Mouse (Mus musculus): Measurements from ENCODE around the gene Inhbe. TPM values are rescaled to one million over a fixed set of nuclear protein-coding genes. Genes with fewer than 3 reads are reported as not detected.

The Inhbe gene
- total RNA-seq, 2 experiments from 2014 or later: not detected

DNA sequence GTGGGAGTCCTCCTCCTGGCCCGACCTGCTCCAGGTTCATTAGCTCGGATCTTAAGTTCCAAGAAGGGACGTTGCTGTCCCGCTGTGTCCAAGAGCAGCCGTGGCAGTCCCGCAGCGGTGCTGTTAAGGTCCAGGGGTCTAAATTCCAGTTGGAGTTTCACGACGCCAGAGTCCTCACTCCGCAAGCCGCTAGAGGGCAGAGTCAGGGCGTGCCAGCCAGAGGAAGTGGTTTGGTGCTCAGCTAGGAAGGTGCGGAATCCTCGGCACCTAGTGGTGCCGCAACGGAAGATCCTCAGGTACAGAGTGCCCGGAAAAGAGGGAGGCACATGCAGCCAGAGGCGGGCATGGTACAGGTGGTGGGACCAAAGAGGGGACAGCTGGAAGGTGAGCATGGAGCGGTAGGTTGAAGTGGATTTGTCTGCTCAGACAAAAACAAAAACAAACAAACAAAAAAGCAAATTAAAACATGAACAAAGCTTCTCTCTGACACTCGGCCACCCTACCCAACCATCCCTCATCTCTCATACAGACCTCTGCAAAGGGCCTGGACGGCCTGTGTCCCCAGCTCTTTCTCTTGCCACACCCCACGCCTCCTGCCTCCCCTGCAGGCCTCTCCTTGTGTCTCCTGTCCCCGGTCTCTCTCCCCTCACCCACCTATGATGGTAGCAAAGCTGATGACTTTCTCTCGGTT, 3.5 kb downstream of the Inhbe start:
- intact Hi-C loops (cut with DNase I; ENCODE audit: low total_unique reads): loop anchor here (10.0 kb wide), 1 partner anchor 114 kb away; no protein-coding TSS in a partner anchor
- DNase-seq: peak; percentile 63

DNA sequence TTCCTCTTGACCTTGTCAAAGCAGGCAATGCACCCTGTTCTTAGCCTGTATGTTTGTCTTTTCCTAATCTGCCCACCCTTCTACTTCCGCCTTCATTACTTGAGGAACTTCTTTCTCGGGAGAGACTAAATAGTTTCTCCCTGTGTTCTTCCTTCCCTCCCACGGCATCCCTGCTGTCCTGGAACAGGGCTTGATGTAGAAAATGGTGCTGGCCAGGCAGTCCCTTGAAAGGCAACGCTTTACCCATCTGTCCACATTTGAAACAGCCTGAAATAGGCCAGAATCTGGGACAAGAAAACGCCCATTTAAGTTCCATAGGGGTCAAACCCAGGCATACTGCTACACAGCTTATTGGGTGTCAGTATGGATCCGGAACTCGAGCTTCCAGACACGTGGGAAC, 4.4 kb downstream of the Inhbe start:
- intact Hi-C loops (cut with DNase I; ENCODE audit: low total_unique reads): loop anchor here (10.0 kb wide), 1 partner anchor 115 kb away; no protein-coding TSS in a partner anchor

DNA sequence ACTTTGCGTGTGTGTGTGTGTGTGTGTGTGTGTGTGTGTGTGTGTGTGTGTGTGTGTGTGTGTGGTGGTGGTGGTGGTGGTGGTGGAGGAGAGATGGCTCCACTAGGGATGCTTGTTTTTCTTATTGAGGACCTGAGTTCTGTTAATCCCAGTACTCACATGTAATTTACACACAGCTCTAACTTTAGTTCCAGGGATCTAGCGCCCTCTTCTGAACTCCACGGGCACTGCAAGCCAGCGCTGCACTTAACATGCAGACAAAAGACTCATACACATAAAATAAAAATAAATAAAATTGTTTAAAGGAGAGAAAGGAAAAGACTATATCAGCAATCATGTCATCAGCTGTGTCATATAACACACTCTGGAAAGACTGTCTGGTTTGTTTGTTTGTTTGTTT, 5.3 kb downstream of the Inhbe start:
- no peak for DNase-seq

More for the DNA sequence above, 4.4 kb downstream of the Inhbe start:
- no peak for DNase-seq

DNA sequence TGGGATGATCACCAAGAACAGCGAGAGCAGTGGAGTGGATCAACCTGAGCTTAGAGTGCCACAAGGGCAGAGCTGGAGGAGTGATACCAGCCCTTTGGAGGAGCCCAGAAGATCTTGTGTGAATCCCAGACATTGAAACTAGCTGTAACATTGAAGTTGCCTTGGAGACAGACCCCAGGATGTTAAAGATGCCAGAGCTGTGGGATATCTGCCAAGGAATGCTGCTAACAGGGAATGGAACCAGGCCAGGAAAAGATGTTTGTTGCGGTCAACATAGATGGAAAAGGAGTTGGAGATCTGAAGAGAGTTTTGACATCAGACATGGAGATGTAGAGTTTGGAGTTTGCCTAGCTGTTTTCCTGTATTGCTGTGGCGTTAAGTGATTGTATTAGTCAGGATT, 8.0 kb downstream of the Inhbe start:
- intact Hi-C loops (cut with DNase I; ENCODE audit: low total_unique reads): no loop called here
- no peak for DNase-seq

More for the DNA sequence above, 5.3 kb downstream of the Inhbe start:
- intact Hi-C loops (cut with DNase I; ENCODE audit: low total_unique reads): no loop called here

DNA sequence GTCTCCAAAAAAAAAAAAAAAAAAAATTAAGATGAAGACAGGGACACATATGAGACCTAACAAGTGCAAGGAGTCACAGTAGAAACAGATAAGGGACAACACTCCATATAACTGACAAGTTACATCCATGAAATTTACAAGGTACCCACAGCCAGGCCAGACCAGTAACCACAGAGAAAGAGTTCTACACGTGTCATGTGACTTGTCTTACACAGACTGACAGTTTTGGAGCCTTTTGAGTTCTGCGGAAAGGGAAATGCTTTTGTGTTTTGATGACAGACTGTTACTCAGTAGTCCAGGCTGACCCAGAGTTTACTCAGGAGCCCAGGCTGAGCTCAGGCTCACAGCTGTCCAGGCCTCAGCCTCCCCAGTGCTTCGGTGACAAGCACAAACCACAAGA, 11.2 kb downstream of the Inhbe start:
- DNase-seq: no peak
- intact Hi-C loops (cut with DNase I; ENCODE audit: low total_unique reads): no loop called here

DNA sequence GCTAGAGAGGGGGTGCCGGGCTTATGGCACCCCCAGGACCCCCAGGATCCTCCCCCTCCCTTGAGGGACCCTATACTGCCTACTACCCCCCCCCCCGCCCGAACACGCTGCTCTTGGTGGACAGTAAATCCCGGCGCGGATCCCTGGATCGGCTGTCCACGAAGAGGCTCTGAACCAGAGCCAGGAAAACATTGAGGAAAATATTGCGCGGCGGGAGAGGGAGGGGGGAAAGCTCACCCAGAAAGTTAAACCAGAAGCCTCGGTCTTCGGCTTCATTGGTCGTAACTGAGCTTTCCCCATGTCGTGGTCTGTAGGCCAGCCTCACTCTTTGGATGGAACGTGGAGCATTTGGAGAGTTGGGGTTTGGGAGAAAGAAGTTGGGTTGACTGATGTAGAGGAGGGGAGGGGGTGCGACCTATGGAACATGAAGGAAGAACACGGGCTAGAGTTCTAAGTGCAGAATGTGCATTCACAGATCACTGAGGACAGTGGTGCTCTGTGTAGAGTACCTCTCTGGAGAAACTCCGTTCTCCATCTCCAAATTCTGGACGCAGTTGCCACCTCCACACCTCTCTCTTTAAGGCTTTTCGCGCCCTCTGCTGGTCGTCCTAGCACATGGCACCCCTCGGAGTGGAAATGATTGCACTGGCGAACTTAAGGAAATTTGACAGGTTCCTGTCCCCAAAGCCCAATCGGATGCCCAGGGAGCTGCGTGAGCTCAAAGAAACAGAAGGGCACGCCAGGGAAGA, 12.1 kb downstream of the Inhbe start, which contains the start of gene Gli1:
Gene Gli1, minus strand, starts transcription at position 84 of the 749 bp plus-strand sequence.
- intact Hi-C loops (cut with DNase I; ENCODE audit: low total_unique reads): no loop called here
- peak; percentile 86 for DNase-seq

DNA sequence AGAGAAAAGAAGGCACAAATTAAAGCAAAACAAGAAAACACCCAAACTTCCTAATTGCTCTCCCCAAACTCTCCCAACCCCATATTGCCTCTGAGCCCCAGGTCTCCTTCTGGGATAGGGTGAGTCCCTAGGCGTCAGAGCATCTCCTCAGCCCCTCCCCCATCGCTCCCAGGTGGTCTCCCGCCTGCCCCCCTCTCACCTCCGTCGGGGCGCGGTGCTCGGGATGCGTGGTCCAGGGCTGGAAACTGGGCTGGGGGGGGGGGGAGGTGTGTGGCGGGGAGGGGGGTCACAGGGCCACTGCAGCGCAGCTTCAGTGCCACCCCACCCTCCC, 12.9 kb downstream of the Inhbe start:
- intact Hi-C loops (cut with DNase I; ENCODE audit: low total_unique reads): no loop called here
- no peak for DNase-seq

DNA sequence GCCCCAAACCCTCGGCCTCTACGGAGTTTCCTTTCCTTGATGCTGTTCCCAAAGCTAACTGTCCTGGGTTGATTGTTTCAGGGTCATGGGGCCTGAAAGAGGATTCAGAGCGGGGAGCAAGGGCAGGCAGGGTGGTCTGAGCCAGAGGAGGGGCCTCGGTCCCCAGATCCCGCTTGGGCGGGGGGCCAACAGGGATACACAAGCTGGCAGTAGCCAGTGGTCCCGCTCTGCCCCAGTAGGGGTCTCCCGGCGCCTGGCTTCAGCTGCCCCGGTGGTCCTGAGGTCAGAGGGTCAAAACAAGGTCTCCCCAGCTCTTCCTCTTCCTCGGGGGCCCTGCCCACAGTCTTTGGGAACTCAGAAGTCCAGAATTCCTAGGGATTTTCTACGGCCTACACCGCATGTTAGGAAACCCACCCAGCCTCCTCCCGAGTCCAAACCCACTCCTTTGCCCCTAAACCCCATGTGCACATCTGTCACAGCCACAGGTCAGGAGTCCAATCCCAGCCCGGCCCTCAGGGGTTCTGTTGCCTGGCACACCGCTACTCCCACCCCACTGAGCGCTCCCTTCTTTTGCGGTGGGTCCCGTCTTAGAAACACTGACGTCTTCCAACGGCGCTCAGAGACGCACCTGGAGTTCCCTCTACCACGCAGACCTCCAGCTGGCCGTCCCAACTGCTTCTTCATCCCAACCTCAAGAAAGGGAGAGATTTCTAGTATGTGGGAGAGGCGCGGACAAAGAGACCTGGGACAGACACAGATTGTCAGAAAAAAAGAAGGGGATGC, 13.4 kb downstream of the Inhbe start:
- DNase-seq: no peak
- intact Hi-C loops (cut with DNase I; ENCODE audit: low total_unique reads): no loop called here

DNA sequence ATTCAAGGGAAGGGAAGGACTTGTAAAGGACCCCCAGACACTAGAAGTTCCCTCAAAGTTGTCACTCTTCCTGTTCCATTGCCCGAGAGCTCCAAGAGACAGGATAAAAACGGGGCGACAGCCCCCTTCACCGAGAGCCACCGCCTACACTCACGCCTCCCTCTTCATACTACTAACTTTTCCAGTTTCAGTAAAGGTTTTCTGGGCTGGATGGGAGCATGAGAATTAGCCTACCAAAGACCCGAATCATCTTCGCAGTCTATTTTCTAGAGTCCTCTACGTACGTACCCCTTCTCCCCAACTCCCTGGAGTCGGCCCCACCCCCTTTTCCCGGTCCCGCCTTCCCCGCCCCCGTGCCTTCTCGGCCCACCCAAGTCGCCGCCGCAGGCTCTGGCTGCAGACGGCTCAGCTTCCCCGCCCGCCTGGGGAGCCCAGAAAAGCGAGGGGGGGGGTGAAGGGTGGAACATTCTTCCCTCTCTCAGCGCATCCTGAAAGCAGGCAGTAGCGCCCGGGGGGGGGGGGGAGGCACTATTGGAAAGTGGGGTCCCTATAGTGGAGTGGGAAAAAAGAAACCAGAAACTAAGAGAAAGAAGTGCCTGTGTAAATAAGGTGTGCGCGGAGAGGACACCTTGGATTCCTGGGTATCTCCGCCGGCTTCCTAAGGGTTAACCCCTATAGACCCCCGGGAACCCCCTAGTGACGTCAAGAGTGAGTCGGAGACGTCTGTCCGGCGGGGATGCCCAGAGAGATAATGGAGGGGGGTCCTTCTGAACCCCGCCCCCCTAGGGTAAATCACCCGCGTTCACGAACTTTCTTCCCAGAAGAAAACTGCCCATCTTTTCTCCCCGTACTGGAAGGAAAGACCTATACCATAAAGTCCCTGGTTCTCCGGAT, 14.3 kb downstream of the Inhbe start:
- intact Hi-C loops (cut with DNase I; ENCODE audit: low total_unique reads): no loop called here
- DNase-seq: peak; percentile 78

DNA sequence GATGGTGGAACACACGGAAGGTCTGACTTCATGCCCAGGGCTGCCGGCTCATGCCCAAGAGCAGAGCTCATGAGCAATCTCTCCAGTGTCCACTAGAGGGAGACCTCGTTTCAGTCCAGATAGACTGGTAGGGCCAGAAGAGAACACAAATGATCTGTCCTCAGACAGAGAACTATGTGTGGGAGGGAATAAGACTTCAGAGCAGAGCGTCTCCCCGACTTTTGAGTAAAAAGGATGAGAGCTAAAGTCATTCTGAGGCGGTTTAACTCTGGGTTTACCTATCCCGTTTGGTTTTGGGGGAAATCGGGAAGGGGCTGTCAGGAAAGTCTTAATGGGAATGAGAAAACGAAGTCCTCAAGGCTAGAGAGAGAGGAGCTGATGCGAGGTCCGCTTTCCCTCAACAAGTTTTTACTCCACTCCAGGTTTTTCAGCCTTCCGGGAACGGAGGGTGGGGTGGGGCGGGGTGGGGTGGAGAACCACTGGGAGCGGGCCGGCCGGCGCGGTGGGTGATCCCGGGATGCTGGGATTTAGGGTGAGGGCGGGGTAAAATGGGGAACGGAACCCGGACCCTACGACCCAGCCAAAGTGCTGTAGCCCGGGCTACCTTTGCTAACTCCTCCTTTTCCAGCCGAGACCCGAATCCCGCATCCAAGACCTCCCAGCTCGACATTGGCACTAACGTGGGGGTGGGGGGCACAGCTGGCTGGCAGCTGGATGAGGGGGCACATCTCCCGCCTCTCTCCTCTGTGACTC, 15.1 kb downstream of the Inhbe start:
- peak; percentile 84 for DNase-seq
- intact Hi-C loops (cut with DNase I; ENCODE audit: low total_unique reads): no loop called here

DNA sequence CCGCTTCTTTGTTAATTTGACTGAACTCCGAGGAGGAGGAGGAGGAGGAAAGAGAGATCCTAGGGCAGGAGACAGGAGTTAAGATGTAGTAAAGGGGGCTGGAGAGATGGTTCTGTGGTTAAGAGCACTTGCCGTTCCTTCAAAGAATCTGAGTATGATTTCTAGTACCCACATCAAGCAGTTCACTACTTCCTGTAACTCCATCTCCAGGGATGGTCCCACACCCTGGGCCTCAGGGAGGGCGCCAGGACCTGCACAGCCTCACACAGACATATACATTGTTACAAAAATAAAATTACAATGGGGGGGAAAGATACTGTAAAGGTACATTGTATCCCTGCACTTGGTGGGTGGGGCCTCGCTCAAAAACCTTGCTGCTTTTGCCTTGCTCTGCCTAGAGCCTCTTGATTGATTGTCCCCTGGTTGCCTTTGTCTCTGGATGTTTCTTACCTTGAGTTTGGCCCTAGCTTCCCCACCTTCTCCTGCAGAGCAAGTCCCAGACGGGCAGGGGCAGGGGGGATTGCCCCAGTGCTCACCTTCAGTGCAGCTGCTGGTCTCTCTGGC, 16.6 kb downstream of the Inhbe start:
- intact Hi-C loops (cut with DNase I; ENCODE audit: low total_unique reads): no loop called here
- no peak for DNase-seq

DNA sequence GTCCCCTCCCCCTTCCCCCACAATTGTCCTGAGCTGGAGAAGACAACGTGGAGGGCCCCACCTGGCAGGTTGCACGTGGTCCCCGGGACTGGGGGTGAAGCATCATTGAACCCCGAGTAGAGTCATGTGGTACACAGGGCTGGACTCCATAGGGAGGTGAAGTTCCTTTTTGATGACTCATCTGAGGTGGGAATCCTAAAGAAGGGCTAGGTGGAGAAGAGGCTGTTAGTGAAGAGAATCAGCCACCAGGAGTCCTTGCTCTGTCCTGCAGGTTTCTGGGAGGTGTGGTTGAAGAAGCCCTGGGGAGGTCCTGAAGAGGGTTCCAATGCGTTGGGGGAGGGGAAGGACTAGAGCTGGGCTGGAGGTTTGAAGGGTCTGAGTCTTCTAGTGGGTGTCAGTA, 17.3 kb downstream of the Inhbe start:
- no peak for DNase-seq
- intact Hi-C loops (cut with DNase I; ENCODE audit: low total_unique reads): no loop called here

DNA sequence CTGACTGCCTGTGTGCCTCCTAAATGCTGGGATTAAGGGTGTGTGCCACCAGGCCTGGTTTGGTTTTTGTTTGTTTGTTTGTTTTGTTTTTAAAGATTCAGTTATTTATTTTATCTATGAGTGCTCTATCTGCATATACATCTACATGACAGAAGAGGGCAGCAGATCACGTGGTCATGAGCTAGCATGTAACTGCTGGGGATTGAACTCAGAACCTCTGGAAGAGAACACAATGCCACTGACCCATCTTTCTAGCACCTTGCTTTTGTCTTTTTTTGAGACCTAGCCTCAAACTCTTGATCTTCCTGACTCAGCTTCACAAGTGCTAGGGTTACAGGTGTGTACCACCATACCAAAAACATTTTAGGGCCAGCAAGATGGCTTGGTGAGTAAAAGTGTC, 18.9 kb downstream of the Inhbe start:
- intact Hi-C loops (cut with DNase I; ENCODE audit: low total_unique reads): no loop called here
- no peak for DNase-seq

DNA sequence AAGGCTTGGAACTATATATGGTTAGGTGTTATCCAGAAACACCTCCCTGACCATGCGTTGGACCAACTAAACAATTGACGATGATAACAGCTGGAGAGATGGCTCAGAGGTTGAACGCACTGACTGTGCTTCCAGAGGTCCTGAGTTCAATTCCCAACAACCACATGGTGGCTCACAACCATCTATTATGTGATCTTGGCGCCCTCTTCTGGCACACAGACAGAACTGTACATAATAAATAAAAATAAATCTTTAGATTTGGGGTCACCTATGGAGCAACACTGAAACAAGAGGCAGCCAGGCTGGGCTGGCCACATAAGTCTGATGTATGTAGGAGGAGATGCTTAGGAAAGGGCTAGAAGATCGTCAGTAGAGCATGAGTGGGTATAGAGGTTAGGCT, 21.1 kb downstream of the Inhbe start:
- intact Hi-C loops (cut with DNase I; ENCODE audit: low total_unique reads): no loop called here
- no peak for DNase-seq

DNA sequence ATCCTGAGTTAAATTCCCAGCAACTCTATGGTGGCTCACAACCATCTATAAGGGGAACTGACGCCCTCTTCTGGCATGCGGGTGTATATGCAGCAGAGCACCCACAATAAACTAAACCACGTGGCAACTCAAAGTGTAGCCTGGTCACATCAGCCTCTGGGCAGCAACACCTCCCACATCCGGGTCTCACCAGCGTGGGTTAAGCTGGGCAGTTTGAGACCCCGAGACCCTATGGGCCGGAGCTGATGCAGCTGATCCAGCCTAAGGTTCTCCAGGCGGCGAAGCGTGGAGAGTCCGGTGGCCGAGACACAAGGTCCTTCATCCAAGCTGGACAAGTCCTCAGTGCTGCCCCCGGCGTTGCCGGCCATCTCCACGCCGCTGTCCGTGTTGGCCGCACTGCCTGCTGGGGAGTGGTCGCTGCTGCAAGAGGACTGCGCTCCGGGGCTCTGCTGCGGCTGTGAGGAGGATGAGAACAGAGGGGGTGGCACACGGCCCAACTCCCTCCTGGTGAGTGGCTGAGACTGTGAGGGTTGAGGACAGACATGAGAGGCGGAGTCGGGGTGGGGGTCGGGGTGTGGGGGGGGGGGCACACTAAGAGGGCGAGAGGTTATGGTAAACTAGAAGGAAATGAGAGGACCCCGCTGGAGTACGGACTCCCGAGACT, 21.9 kb downstream of the Inhbe start:
- intact Hi-C loops (cut with DNase I; ENCODE audit: low total_unique reads): no loop called here
- no peak for DNase-seq

DNA sequence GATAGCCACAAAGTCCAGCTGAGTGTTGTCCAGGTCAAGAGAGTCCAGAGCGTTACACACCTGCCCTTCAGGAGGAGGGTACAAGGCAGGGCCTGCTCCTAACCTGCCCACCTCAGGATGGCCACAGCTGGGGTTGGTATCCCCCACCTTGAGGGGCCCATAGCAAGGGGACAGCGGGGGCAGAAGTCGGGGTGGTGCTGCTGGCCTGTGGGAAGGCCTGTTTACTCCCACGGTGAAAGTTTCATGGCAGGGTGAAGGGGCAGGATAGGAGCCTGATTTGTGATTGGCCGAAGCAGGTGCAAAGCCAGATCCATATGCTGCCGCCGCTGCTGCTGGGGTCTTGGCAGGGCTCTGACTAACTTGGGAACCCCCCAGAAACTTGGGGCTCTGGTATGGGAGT, 24.0 kb downstream of the Inhbe start:
- intact Hi-C loops (cut with DNase I; ENCODE audit: low total_unique reads): no loop called here
- DNase-seq: no peak

DNA sequence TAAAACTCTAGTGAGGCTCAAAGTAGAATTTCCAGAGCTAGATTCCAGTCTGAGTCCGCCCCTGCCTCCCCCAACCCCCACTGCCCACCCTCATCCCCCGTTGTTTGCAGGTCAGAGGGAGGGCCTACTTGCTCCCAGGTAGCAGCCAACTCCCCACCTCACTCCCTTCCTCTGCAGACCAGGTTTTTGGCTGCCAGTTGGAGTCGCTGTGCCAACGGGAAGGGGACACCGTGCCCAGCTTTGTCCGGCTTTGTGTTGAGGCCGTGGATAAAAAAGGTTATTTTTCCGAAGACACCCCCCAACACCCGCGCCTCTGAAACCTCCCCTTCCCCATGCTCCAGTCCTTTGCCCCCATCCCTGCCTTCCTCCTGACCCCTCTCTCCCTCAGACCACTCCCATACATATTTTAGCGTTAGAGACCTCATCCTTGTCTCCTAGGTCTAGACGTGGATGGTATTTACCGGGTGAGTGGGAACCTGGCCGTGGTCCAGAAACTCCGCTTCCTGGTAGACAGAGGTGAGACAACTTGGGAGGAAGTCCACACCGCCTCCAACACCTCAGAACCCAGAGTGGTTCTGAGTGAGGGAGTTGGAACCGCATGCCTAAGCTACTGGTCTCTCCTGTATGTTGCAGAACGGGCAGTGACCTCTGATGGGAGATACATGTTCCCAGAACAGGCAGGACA, 26.6 kb downstream of the Inhbe start:
- DNase-seq: no peak
- intact Hi-C loops (cut with DNase I; ENCODE audit: low total_unique reads): no loop called here
